Mouse (Mus musculus) mouse embryonic stem cell (cell line): Measurements from ENCODE around the gene Pard3.

Source experiments
- in situ Hi-C, 2 experiments: fragments of 300-500 bp; cut with MboI; formaldehyde crosslinking; loops; 1 replicate in 1 of 2; 3 replicates in 1 of 2; pipeline ENCODE4 v1.14.3; 2019 to 2020; ENCODE audit warnings: low sequenced_read_pairs in 2 of 2, low pct_unique_long_range_greater_than_20kb in 1 of 2, mixed read lengths in 1 of 2; ENCODE audit not compliant: unreplicated experiment in 1 of 2

Gene Pard3

GRCm38 (mm10) chr8:127423021-127423420 lies 359.3 kb downstream of the Pard3 start:
- in situ Hi-C loops, result no loop called here

- in situ Hi-C loops, result no loop called here
These were observed 360.7 kb downstream of the Pard3 start for GRCm38 (mm10) chr8:127424211-127424916.

DNA sequence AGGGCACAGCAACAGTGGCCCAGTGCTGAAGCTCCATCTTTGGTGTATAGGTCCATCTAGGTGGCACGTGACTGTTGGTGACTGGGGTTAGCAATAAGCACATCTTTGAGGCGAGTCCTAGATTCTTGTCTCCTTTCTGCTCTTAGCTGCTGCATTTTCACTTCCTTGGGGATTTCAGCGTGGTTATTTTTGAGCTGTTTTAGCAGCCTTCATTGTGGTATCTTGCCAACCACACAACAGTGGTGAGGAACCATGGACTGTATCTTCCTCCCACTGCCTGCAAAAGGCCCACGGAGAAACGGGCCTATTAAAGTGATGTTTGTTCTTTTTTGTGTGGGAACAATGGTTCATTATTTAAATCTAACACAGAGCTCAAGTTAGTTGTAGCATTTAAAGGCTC lies 363.2 kb downstream of the Pard3 start:
- in situ Hi-C loops, result no loop called here

- in situ Hi-C loops, result no loop called here
These were observed 364.3 kb downstream of the Pard3 start for GRCm38 (mm10) chr8:127428004-127428403.

- in situ Hi-C loops, result no loop called here
These were observed 367.5 kb downstream of the Pard3 start for GRCm38 (mm10) chr8:127431236-127431635.

GRCm38 (mm10) chr8:127435975-127436374 lies 372.3 kb downstream of the Pard3 start:
- in situ Hi-C loops, result no loop called here

- in situ Hi-C loops, result no loop called here
These were observed 374.0 kb downstream of the Pard3 start for GRCm38 (mm10) chr8:127437613-127438235.

DNA sequence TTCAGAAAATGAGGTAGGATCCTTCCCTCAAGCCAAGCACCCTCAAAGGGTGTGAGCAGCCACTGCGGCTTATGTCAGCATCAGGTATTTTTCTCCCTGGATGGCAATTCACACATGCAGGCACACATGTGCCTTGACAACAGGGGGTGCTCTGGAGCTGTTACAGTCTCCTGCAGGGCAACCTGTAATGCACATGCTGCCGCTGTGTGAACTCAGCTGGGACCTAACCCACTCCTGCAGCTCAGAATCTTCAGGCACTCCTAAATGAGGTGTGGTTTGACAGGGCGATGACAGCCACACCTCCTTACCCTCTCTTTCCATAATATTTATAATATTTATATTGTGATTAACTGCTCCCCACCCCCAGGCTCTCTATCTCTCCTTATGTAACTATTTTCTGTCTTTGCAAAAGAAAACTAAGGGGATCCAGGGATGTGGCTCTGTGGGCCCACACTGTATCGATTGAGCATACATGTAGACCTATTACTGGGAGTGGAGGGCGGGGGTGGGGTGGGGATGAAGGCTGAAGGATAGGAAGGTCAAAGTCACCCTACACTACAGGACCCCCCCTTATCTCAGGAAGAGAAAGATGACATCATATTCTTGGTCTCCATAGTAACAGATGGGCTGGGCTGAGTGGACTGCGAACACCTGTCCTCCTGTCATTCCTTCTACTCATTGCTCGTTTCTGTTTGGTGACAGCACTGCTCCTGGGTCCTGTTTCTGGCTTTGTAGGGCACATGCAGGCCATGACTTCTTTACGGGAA lies 375.1 kb downstream of the Pard3 start:
- in situ Hi-C loops, result no loop called here

GRCm38 (mm10) chr8:127439392-127440160 lies 375.9 kb downstream of the Pard3 start:
- in situ Hi-C loops, result no loop called here

DNA sequence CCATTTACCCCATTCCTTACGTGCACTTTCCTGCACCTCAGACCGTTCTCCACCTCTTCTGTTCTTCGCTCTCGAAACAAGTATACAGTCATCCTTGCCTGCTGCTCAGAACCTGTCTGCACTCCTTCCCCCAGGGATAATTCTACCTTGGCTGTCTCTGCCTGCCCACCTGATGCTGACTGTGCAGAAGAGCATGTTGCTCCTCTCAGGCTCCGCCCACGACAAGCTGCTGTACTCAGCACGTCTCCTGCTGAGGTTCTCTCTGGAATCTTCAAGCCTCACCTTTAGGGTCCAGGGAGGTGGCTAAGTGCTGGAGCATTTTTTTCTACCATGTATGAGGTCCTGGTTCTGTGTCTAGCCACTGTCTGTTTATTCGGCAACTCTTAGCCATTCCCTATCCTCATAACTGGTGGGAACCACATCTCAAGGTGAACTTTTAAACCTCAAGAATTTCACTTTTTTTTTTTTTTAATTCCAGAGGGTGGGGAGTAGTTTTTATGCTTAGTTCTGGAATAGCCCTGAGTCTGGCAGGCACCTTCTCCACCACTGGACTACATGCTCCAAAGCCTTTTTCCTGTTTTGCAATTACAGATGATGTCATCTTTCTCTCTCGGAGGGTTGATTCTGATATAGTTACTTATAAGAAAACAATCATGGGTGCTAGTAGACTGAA lies 376.6 kb downstream of the Pard3 start:
- in situ Hi-C loops, result no loop called here

DNA sequence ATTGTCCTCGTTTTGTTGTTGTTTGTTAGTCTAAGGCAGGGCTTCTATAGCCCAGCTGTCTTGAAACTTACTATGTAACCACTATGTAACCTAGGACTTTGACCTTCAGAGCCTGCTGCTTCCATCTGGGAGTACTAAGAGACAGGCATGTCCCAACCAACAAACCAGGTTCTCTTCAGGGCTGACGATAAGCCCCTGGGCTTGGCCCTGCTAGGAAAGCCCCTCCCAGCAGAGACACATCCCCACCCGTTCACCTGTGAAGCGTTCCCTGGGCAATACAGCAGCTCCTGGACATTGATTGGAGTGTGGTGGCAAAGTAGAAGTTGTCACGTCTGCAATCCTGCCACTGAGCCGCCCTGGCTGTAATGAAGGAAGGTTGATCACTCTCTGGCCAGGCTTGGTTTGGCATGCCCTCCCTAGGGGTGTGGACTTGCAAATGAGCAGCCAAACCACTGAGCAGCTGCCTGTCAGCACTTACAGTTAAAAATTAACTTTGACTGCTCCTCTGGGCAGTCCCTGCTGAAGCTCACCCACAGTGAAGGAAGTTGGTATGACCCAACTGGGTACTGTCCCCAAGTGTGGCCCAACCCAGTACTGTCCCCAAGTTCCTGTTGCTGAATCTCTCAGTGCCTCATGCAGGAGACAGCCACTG lies 377.3 kb downstream of the Pard3 start:
- in situ Hi-C loops, result no loop called here

DNA sequence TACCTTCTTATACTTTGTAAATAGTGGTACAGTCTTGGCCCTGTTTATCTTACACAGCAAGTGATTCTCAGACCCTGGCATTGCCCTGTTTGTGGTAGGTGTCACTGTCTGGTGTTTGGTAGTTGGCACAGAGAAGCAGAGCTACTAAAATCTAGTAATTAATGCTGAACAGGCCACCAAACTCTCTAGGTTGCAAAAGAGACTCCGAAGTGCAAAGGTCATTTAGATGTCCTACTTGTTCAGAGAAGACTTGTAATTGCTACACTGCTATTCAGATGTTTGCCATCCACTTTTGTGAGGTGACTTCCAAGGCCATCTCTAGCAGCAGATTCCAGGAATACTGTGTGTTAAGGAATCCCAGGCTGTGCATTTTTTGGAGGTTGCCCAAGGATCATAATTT lies 383.7 kb downstream of the Pard3 start:
- in situ Hi-C loops, result no loop called here

DNA sequence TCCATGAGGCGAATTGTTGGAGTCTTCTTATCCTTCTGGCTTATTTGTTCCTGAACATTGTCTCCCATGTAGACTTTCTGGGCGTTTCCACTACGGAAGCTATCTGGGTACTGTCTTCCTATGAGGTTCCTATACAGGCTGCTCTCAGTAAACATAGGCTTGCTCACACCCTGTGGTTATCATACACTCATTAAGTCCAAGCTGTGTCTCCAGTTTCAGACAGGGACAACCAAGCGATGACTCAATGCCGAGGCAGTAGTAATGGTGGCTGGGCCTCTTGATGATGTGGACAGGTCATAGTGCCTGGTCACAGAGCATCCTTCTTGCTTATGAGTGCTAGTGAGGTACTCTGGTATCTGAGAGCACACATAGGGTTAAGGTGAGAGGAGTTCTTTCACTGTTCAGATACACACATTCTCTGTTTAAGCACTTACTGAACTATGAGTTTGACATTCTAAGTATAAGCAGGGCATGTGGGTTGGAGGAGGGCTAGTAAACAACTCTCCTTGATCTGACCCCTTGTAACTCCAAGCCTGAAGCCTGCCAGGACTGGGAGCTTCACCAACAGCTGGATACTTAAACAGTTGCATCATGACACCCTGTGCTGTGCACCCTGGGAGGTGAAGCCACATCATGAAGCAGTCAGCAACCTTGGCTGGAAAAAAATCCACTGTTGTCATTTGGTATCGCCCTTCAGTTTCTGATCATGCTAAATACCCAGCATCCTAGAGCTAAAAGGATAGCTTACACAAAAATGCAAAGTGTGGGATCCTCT lies 385.6 kb downstream of the Pard3 start:
- in situ Hi-C loops, result no loop called here

DNA sequence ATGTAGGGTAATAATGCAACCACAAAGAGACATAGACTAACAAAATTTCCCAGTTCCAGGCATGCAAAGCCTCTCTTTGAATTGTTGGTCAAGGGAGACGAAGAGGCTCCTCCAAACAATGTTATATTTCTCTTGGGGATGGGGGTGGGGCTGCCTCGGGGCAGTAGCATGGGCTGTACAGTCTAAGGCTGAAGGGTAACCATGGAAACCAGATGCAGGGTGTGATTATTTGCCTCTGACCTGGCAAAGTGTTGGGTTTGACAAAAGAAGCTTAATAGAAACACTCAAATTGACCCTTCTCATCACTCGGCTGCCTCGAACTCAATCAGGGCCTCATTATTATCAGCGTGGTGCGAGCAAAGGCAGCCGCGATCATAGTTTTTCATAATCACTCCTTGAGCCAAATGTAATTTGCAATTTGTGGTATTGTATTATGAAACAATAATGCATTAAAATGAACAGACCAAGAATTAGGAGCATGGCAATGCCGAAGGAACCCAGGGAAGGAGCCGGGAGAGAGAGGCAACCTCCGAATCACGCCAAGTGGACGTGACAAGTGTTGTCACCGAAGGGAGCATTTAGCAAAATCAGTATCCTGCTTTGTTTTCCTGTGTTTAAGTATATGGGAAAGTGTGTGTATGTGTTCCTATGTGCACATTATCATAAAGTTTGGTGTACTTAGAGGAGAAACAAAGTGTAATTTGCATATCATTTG lies 387.4 kb downstream of the Pard3 start:
- in situ Hi-C loops, result no loop called here

DNA sequence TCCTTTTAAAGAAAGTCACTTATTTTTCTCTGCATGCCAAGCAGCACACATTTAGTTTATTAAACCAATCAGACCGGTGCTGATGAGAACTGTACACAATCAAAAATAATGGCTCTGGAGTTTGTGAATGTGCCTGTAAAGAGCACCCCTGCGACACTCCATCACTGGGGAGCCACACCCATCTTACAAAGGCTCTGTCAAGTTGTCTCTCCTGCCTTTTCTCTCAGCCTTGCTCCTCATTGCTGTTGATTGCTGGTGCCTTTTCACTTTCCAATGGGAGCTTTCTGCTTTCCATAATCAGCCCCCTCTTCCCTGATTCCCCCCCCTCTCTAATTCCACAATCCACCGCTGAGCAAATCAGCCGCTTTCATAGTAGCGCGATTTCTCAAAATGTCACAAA lies 388.7 kb downstream of the Pard3 start:
- in situ Hi-C loops, result no loop called here

- in situ Hi-C loops, result no loop called here
These were observed 394.2 kb downstream of the Pard3 start for GRCm38 (mm10) chr8:127457901-127458300.

- in situ Hi-C loops, result no loop called here
These were observed 397.5 kb downstream of the Pard3 start for GRCm38 (mm10) chr8:127461173-127461572.
